ENCODE assay signal across 25 mouse cellular contexts in the genomic region with DNA sequence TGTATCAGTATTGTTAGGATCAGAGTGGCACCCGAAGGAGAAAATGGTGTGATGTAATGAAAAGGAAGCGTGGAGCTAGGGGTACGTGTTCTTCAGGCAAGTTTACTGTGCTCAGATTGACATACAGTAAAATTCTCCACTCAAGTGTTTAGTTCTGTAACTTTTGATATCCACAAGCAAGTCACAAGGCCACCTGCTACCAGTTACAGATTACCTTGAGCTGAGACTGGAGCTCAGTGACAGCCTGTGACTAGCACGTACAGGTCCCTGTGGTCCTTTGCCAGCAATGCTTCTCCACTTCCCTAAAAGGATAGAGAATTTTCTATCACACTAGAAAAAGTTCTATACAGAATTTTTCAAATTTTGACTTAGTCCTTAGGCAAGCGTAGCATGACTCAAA.
A peak's percentile ranks its signal among the peaks of the same experiment; 100 is the strongest.
DNase-seq lines count a peak whose midpoint lies in the region; ATAC-seq and TF ChIP-seq lines count a peak whose summit lies in the region.
"Had no signal": no experiment of that assay in that cellular context is flagged by ENCODE, and none has a peak within 500 bp of the region (broad histone marks: within the 10 kb centered on the region; RNA-seq: fewer than 3 reads in every experiment).

No protein-coding gene starts in this region.

- no peak for TF ChIP-seq CTCF in heart, postnatal 0 days (IDR thresholded peaks at IDR 0.05; ENCODE audit: low read depth)
- no peak for TF ChIP-seq CTCF in heart, adult 2 months (IDR thresholded peaks at IDR 0.05)
- TF ChIP-seq CTCF in small intestine, adult 2 months (IDR thresholded peaks at IDR 0.05; ENCODE audit: extremely low read depth, insufficient read length, insufficient replicate concordance, low read depth, low read length) = no peak

- intact Hi-C loops in heart, postnatal 25 days (cut with DNase I) = loop anchor here (5.0 kb wide), 1 partner anchor 43 kb away; no protein-coding TSS in a partner anchor
- intact Hi-C loops in heart, adult 2 months (cut with DNase I) = loop anchor here (5.0 kb wide), 1 partner anchor 72 kb away; a partner anchor contains a TSS

- WGBS in heart, embryonic 14.5 days = 69% methylated on average over 5 of the region's 5 CpGs
- 51% methylated on average over 5 of the region's 5 CpGs for WGBS in heart, postnatal 0 days
- 85% methylated on average over 5 of the region's 5 CpGs for WGBS in heart, adult 2 months
- 86% methylated on average over 5 of the region's 5 CpGs for WGBS in intestine, embryonic 16.5 days
- WGBS in small intestine, adult 2 months = 87% methylated on average over 5 of the region's 5 CpGs

- no peaks in the 10 kb centered on the region for H3K9me3 ChIP-seq in heart, embryonic 14.5 days (ENCODE audit: control insufficient read depth, low read length)
- peaks cover 4% of the 10 kb centered on the region; the same call in 1 of the 2 replicates for H3K9me3 ChIP-seq in heart, postnatal 0 days (replicated peaks; ENCODE audit: control insufficient read depth, low read length)
- no peaks in the 10 kb centered on the region for H3K9me3 ChIP-seq in intestine, embryonic 16.5 days (ENCODE audit: control insufficient read depth, low read length)
- H3K9me3 ChIP-seq: forebrain, embryonic 10.5 days; forebrain, embryonic 13.5 days; heart, embryonic 10.5 days had no signal

- no peak for TF ChIP-seq POLR2A in heart, adult 2 months (IDR thresholded peaks at IDR 0.05; ENCODE audit: insufficient read depth, low read depth, low read length)
- no peak for TF ChIP-seq POLR2A in small intestine, adult 2 months (IDR thresholded peaks at IDR 0.05; ENCODE audit: low read depth, low read length)

- H3K27me3 ChIP-seq in heart, embryonic 14.5 days (ENCODE audit: control insufficient read depth, insufficient read depth, low read length) = no peaks in the 10 kb centered on the region
- H3K27me3 ChIP-seq in heart, postnatal 0 days (ENCODE audit: control insufficient read depth, insufficient read depth, low read length) = no peaks in the 10 kb centered on the region
- no peaks in the 10 kb centered on the region for H3K27me3 ChIP-seq in heart, adult 2 months (ENCODE audit: control insufficient read depth, insufficient read depth, low read length)
- H3K27me3 ChIP-seq in intestine, embryonic 16.5 days (replicated peaks; ENCODE audit: control insufficient read depth, insufficient read depth, low read length) = no peaks in the 10 kb centered on the region
- H3K27me3 ChIP-seq in small intestine, adult 2 months (ENCODE audit: control insufficient read depth, insufficient read depth, low read length) = no peaks in the 10 kb centered on the region
- H3K27me3 ChIP-seq: forebrain, embryonic 13.5 days had no signal

- H3K4me3 ChIP-seq in heart, embryonic 14.5 days (ENCODE audit: control insufficient read depth in 1 of 2, insufficient read depth in 1 of 2, low read depth in 1 of 2, low read length in 2 of 2) = no peak overlapping the region
- H3K4me3 ChIP-seq in heart, postnatal 0 days (ENCODE audit: low read depth, low read length) = no peak overlapping the region
- no peak overlapping the region for H3K4me3 ChIP-seq in heart, adult 2 months
- H3K4me3 ChIP-seq in intestine, embryonic 16.5 days (ENCODE audit: low read length) = no peak overlapping the region
- H3K4me3 ChIP-seq in small intestine, adult 2 months (ENCODE audit: low read depth, low read length) = no peak overlapping the region
- H3K4me3 ChIP-seq: forebrain, embryonic 10.5 days; forebrain, embryonic 13.5 days; heart, embryonic 10.5 days had no signal

- no peak for TF ChIP-seq EP300 in heart, postnatal 0 days (IDR thresholded peaks at IDR 0.05; ENCODE audit: low read depth)
- no peak for TF ChIP-seq EP300 in heart, adult 2 months (IDR thresholded peaks at IDR 0.05; ENCODE audit: insufficient read depth, low read depth, low read length)

- peak overlapping the region; percentile 67 to 79; a peak in 3 of 4 replicates for H3K27ac ChIP-seq in heart, embryonic 14.5 days (replicated peaks in 1 of 2; ENCODE audit: control insufficient read depth in 1 of 2, insufficient read depth in 1 of 2, low read depth in 2 of 2, low read length in 2 of 2)
- H3K27ac ChIP-seq in heart, postnatal 0 days (ENCODE audit: low read depth) = peak overlapping the region; percentile 65
- H3K27ac ChIP-seq in heart, adult 2 months = no peak overlapping the region
- peak overlapping the region; percentile 51 for H3K27ac ChIP-seq in intestine, embryonic 16.5 days (ENCODE audit: low read length)
- peak overlapping the region; percentile 90 for H3K27ac ChIP-seq in small intestine, adult 2 months (ENCODE audit: insufficient read depth, low read depth, low read length)
- H3K27ac ChIP-seq: forebrain, embryonic 10.5 days; forebrain, embryonic 13.5 days; hindbrain, embryonic 14.5 days; hindbrain, postnatal 0 days had no signal

- no peak overlapping the region for H3K4me2 ChIP-seq in heart, embryonic 14.5 days (ENCODE audit: low read length)
- no peak overlapping the region for H3K4me2 ChIP-seq in heart, postnatal 0 days (ENCODE audit: low read depth, low read length)
- H3K4me2 ChIP-seq in intestine, embryonic 16.5 days (ENCODE audit: low read depth, low read length) = no peak overlapping the region
- H3K4me2 ChIP-seq: forebrain, embryonic 13.5 days; hindbrain, embryonic 14.5 days had no signal

- no peaks in the 10 kb centered on the region for H3K79me2 ChIP-seq in heart, adult 2 months (replicated peaks; ENCODE audit: control insufficient read depth, insufficient read depth, low read length)

- ATAC-seq in heart, embryonic 14.5 days (ENCODE audit: insufficient number of reproducible peaks, insufficient read depth, low FRiP score, low read depth) = no peak
- ATAC-seq in heart, postnatal 0 days (ENCODE audit: insufficient read depth, low read depth) = peak; percentile 59; the same call in 1 of the 2 replicates
- ATAC-seq in intestine, embryonic 16.5 days = peak; percentile 59
- ATAC-seq: CD4-positive, CD25-positive, alpha-beta regulatory T cell, adult 4 months; forebrain, embryonic 13.5 days; forebrain, embryonic 16.5 days; hindbrain, postnatal 0 days; inflammation-experienced regulatory T-cells, adult 6 months had no signal

- 0 out of 2 replicates have a peak overlapping the region, but pooled peaks have one; percentile 4 for H3K9ac ChIP-seq in heart, embryonic 14.5 days (ENCODE audit: low read length)
- H3K9ac ChIP-seq in heart, postnatal 0 days (replicated peaks; ENCODE audit: low read depth, low read length) = no peak overlapping the region
- no peak overlapping the region for H3K9ac ChIP-seq in heart, adult 2 months (ENCODE audit: low read depth, low read length)
- H3K9ac ChIP-seq in intestine, embryonic 16.5 days (ENCODE audit: low read depth, low read length) = no peak overlapping the region
- H3K9ac ChIP-seq: forebrain, embryonic 13.5 days; hindbrain, embryonic 14.5 days had no signal

- no peak for DNase-seq in heart, postnatal 25 days (ENCODE audit: low spot score)
- peak; percentile 11 for DNase-seq in heart, postnatal 0 days (ENCODE audit: low spot score)
- DNase-seq in heart, adult 2 months = no peak
- no peak for DNase-seq in c-Kit-positive CD71-positive TER-119-positive erythroid progenitor cells, embryonic 14.5 days (ENCODE audit: low spot score)
- DNase-seq: adrenal gland, adult 2 months; adrenal gland, postnatal 14 days; cerebellum, adult 11-12 months; cerebellum, adult 8-10 months; cerebellum, postnatal 36 days; gastrocnemius, postnatal 10 days; gastrocnemius, postnatal 36 days; heart, postnatal 4 days; kidney, adult 18-20 months; kidney, adult 9 months had no signal

- H3K4me1 ChIP-seq in heart, embryonic 14.5 days (ENCODE audit: control insufficient read depth in 2 of 2, insufficient read depth in 2 of 2, low read length in 2 of 2) = peaks cover 17 to 26% of the 10 kb centered on the region in 2 experiments
- H3K4me1 ChIP-seq in heart, postnatal 0 days (ENCODE audit: control insufficient read depth, insufficient read depth) = peaks cover 17% of the 10 kb centered on the region
- peaks cover 9% of the 10 kb centered on the region for H3K4me1 ChIP-seq in heart, adult 2 months (ENCODE audit: control insufficient read depth, insufficient read depth, low read length)
- H3K4me1 ChIP-seq in intestine, embryonic 16.5 days (ENCODE audit: control insufficient read depth, insufficient read depth, low read length) = no peaks in the 10 kb centered on the region
- H3K4me1 ChIP-seq in small intestine, adult 2 months (ENCODE audit: control insufficient read depth, insufficient read depth, insufficient read length, low read length) = peaks cover 20% of the 10 kb centered on the region

- H3K36me3 ChIP-seq in heart, embryonic 14.5 days (ENCODE audit: control insufficient read depth, insufficient read depth, low read length) = peaks cover 19% of the 10 kb centered on the region
- peaks cover 7% of the 10 kb centered on the region; the same call in 1 of the 2 replicates for H3K36me3 ChIP-seq in heart, postnatal 0 days (replicated peaks; ENCODE audit: control insufficient read depth, insufficient read depth, low read length)
- peaks cover 2% of the 10 kb centered on the region; the same call in 1 of the 2 replicates for H3K36me3 ChIP-seq in heart, adult 2 months (ENCODE audit: control insufficient read depth, insufficient read depth, low read length)
- H3K36me3 ChIP-seq in intestine, embryonic 16.5 days (ENCODE audit: control insufficient read depth, insufficient read depth, low read length) = no peaks in the 10 kb centered on the region
- no peaks in the 10 kb centered on the region for H3K36me3 ChIP-seq in small intestine, adult 2 months (ENCODE audit: control insufficient read depth, insufficient read depth, low read length)
